9 mouse cellular contexts compared by ENCODE assay signal in the genomic region with DNA sequence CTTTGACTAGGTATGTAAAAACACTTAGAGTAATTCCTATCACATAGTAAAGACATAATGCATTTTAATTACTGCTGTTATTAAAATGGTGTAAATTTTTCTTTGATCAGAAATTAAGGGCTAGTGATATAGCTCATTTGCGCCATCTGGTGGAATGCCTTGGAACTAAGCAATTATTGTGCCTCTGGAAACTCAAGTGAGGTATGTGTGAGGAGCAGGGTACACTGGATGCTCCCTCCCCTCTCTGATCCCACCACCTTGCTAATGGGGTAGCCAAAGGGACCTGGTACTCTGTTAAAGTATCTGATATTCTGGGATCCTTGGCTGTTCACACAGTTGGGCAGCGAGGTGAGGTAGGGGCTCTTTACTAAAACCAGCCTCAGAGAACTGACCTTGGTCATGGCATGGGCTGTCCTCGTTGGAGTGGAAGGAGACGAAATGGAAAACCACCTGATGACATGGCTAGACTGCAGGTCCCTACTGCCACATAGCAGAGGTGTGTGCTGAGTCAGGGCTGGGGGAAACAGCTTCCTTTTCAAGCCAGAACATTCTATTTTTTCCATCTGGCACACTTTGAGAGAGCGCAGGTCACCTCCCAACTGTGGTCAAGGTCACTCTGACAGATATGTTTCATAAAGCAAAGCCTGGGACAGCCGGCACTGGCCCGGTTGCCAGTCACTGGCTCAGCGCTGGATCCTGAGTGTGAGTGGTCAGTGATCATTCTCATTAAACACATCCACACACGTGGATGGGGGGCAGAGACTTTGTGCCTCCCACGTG. TPM values are rescaled to one million over a fixed set of nuclear protein-coding genes. Genes with fewer than 3 reads are reported as not detected.
DNase-seq lines count a peak whose midpoint lies in the region; ATAC-seq and TF ChIP-seq lines count a peak whose summit lies in the region.
"Had no signal": no experiment of that assay in that cellular context is flagged by ENCODE, and none has a peak within 500 bp of the region (broad histone marks: within the 10 kb centered on the region; RNA-seq: fewer than 3 reads in every experiment).

No protein-coding gene starts in this region.

- no peak overlapping the region for H3K4me2 ChIP-seq in intestine, embryonic 16.5 days (ENCODE audit: low read depth, low read length)
- no peak overlapping the region for H3K4me2 ChIP-seq in stomach, embryonic 14.5 days (replicated peaks; ENCODE audit: low read depth, low read length)
- H3K4me2 ChIP-seq: heart, embryonic 15.5 days had no signal

- H3K27ac ChIP-seq in thymus, adult 2 months (ENCODE audit: control insufficient read depth, insufficient read depth, low read length) = no peak overlapping the region
- no peak overlapping the region for H3K27ac ChIP-seq in intestine, embryonic 16.5 days (ENCODE audit: low read length)
- H3K27ac ChIP-seq in stomach, embryonic 14.5 days (ENCODE audit: low read length) = no peak overlapping the region
- H3K27ac ChIP-seq: heart, embryonic 15.5 days had no signal

- H3K4me3 ChIP-seq in thymus, adult 2 months (ENCODE audit: control insufficient read depth, insufficient read depth, low read length) = no peak overlapping the region
- no peak overlapping the region for H3K4me3 ChIP-seq in intestine, embryonic 16.5 days (ENCODE audit: low read length)
- no peak overlapping the region for H3K4me3 ChIP-seq in stomach, embryonic 14.5 days (ENCODE audit: low read depth, low read length)
- H3K4me3 ChIP-seq: heart, embryonic 15.5 days had no signal

- ATAC-seq in intestine, embryonic 16.5 days = peak; percentile 60
- peak; percentile 30; the same call in 1 of the 2 replicates for ATAC-seq in megakaryocyte, adult 5-6 weeks (ENCODE audit: poor library complexity, severe bottlenecking)
- peak; percentile 33; the same call in 1 of the 2 replicates for ATAC-seq in stomach, embryonic 14.5 days (ENCODE audit: insufficient number of reproducible peaks, insufficient read depth, low FRiP score, low read depth)

- no peak for TF ChIP-seq POLR2A in thymus, adult 2 months (IDR thresholded peaks at IDR 0.05; ENCODE audit: control insufficient read depth, extremely low read depth, insufficient read depth, low read length, poor library complexity)

- no peaks in the 10 kb centered on the region for H3K27me3 ChIP-seq in thymus, adult 2 months (ENCODE audit: control insufficient read depth, insufficient read depth, low read length)
- H3K27me3 ChIP-seq in intestine, embryonic 16.5 days (replicated peaks; ENCODE audit: control insufficient read depth, insufficient read depth, low read length) = no peaks in the 10 kb centered on the region; the same call in 1 of the 2 replicates
- H3K27me3 ChIP-seq in stomach, embryonic 14.5 days (ENCODE audit: control insufficient read depth, insufficient read depth, low read length) = no peaks in the 10 kb centered on the region

- peak; percentile 34 to 77 for DNase-seq in adrenal gland, adult (ENCODE audit: inconsistent age in 2 of 2, low spot score in 1 of 2)
- no peak for DNase-seq in adrenal gland, postnatal 4 days (ENCODE audit: low spot score in 2 of 2)
- peak; percentile 8 for DNase-seq in thymus, adult 2 months
- DNase-seq in thymus, postnatal 36 days = no peak
- DNase-seq in embryo, embryonic 11.5 days (ENCODE audit: low read depth, low spot score) = peak; percentile 7

- H3K4me1 ChIP-seq in thymus, adult 2 months (replicated peaks; ENCODE audit: control insufficient read depth, insufficient read depth, low read length) = no peaks in the 10 kb centered on the region
- H3K4me1 ChIP-seq in intestine, embryonic 16.5 days (ENCODE audit: control insufficient read depth, insufficient read depth, low read length) = no peaks in the 10 kb centered on the region
- no peaks in the 10 kb centered on the region for H3K4me1 ChIP-seq in stomach, embryonic 14.5 days (ENCODE audit: control insufficient read depth, insufficient read depth, low read length)
- H3K4me1 ChIP-seq: heart, embryonic 15.5 days had no signal

- no peak for TF ChIP-seq CTCF in thymus, adult 2 months (IDR thresholded peaks at IDR 0.05; ENCODE audit: borderline replicate concordance, control insufficient read depth, extremely low read depth, insufficient read depth, low read length, poor library complexity)

- H3K36me3 ChIP-seq in thymus, adult 2 months (ENCODE audit: control insufficient read depth, insufficient read depth, low read length) = no peaks in the 10 kb centered on the region
- no peaks in the 10 kb centered on the region for H3K36me3 ChIP-seq in intestine, embryonic 16.5 days (ENCODE audit: control insufficient read depth, insufficient read depth, low read length)
- no peaks in the 10 kb centered on the region for H3K36me3 ChIP-seq in stomach, embryonic 14.5 days (ENCODE audit: control insufficient read depth, insufficient read depth, low read length)
- H3K36me3 ChIP-seq: heart, embryonic 15.5 days had no signal

- H3K9ac ChIP-seq in intestine, embryonic 16.5 days (ENCODE audit: low read depth, low read length) = no peak overlapping the region
- no peak overlapping the region for H3K9ac ChIP-seq in stomach, embryonic 14.5 days (replicated peaks; ENCODE audit: low read depth, low read length)
- H3K9ac ChIP-seq: heart, embryonic 15.5 days had no signal

- WGBS in thymus, adult 2 months = 65% methylated on average over 10 of the region's 10 CpGs
- 61% methylated on average over 10 of the region's 10 CpGs for WGBS in intestine, embryonic 16.5 days
- WGBS in stomach, embryonic 14.5 days = 64% methylated on average over 10 of the region's 10 CpGs

- no peaks in the 10 kb centered on the region for H3K9me3 ChIP-seq in intestine, embryonic 16.5 days (ENCODE audit: control insufficient read depth, low read length)
- H3K9me3 ChIP-seq in stomach, embryonic 14.5 days (ENCODE audit: control insufficient read depth, low read depth, low read length) = no peaks in the 10 kb centered on the region
- H3K9me3 ChIP-seq: heart, embryonic 15.5 days had no signal

RNA-seq across cellular contexts. Expression of a gene that starts 3.6 kb away (rescaled TPM):
- 1 to 10 TPM; 3.8 to 5.0 TPM for total RNA-seq in adrenal gland, postnatal 4 days (2021)
- polyA plus RNA-seq in thymus, adult 2 months (2012; rRNA removed) = 0.32 and 0.58 TPM in 2 replicates
- 0.07 TPM in 1 of 2 replicates, not detected in the other for polyA plus RNA-seq in intestine, embryonic 16.5 days (2015; fragmentation: Nextera tagmentation; extraction: Ambion mirVana)
- total RNA-seq in megakaryocyte, adult 5-6 weeks (2015) = not detected in 2 replicates
- not detected in 2 replicates for total RNA-seq in megakaryocyte, adult 5-6 weeks (2017)
- not detected in 2 replicates for polyA plus RNA-seq in stomach, embryonic 14.5 days (2014; fragmentation: Nextera tagmentation; extraction: Ambion mirVana)
- polyA plus RNA-seq: heart, embryonic 15.5 days had no signal

RNA-seq across cellular contexts. Expression of a gene that starts 7.6 kb away (rescaled TPM):
- total RNA-seq in adrenal gland, postnatal 4 days (2021) = under 1 TPM in 1 of 2 experiments, not detected in 1; 0.22 TPM
- not detected in 2 replicates for polyA plus RNA-seq in thymus, adult 2 months (2012; rRNA removed)
- polyA plus RNA-seq in intestine, embryonic 16.5 days (2015; fragmentation: Nextera tagmentation; extraction: Ambion mirVana) = not detected in 2 replicates
- not detected in 2 replicates for total RNA-seq in megakaryocyte, adult 5-6 weeks (2015)
- total RNA-seq in megakaryocyte, adult 5-6 weeks (2017) = not detected in 2 replicates
- not detected in 2 replicates for polyA plus RNA-seq in stomach, embryonic 14.5 days (2014; fragmentation: Nextera tagmentation; extraction: Ambion mirVana)
- polyA plus RNA-seq: heart, embryonic 15.5 days had no signal

RNA-seq across cellular contexts. Expression of a gene that starts 36.6 kb away (rescaled TPM):
- total RNA-seq in adrenal gland, postnatal 4 days (2021) = 10 to 100 TPM in 1 of 2 experiments, under 1 TPM in 1; 0.51 to 16.2 TPM
- polyA plus RNA-seq in thymus, adult 2 months (2012; rRNA removed) = 0.83 and 2.2 TPM in 2 replicates
- polyA plus RNA-seq in intestine, embryonic 16.5 days (2015; fragmentation: Nextera tagmentation; extraction: Ambion mirVana) = not detected in 2 replicates
- total RNA-seq in megakaryocyte, adult 5-6 weeks (2015) = not detected in 2 replicates
- total RNA-seq in megakaryocyte, adult 5-6 weeks (2017) = not detected in 2 replicates
- not detected in 2 replicates for polyA plus RNA-seq in stomach, embryonic 14.5 days (2014; fragmentation: Nextera tagmentation; extraction: Ambion mirVana)
- polyA plus RNA-seq: heart, embryonic 15.5 days had no signal

RNA-seq across cellular contexts. Expression of a gene that starts 38.5 kb away (rescaled TPM):
- 10 to 100 TPM in 1 of 2 experiments, under 1 TPM in 1; 0.87 to 15.2 TPM for total RNA-seq in adrenal gland, postnatal 4 days (2021)
- 0.09 and 0.65 TPM in 2 replicates for polyA plus RNA-seq in thymus, adult 2 months (2012; rRNA removed)
- polyA plus RNA-seq in intestine, embryonic 16.5 days (2015; fragmentation: Nextera tagmentation; extraction: Ambion mirVana) = not detected in 2 replicates
- not detected in 2 replicates for total RNA-seq in megakaryocyte, adult 5-6 weeks (2015)
- total RNA-seq in megakaryocyte, adult 5-6 weeks (2017) = not detected in 2 replicates
- polyA plus RNA-seq in stomach, embryonic 14.5 days (2014; fragmentation: Nextera tagmentation; extraction: Ambion mirVana) = not detected in 2 replicates
- polyA plus RNA-seq: heart, embryonic 15.5 days had no signal

RNA-seq across cellular contexts. Expression of a gene that starts 56.6 kb away (rescaled TPM):
- total RNA-seq in adrenal gland, postnatal 4 days (2021) = 10 to 100 TPM in 1 of 2 experiments, not detected in 1; 31.7 TPM
- polyA plus RNA-seq in thymus, adult 2 months (2012; rRNA removed) = 7.5 and 11.6 TPM in 2 replicates
- 0.59 and 0.89 TPM in 2 replicates for polyA plus RNA-seq in intestine, embryonic 16.5 days (2015; fragmentation: Nextera tagmentation; extraction: Ambion mirVana)
- not detected in 2 replicates for total RNA-seq in megakaryocyte, adult 5-6 weeks (2015)
- not detected in 2 replicates for total RNA-seq in megakaryocyte, adult 5-6 weeks (2017)
- not detected in 2 replicates for polyA plus RNA-seq in stomach, embryonic 14.5 days (2014; fragmentation: Nextera tagmentation; extraction: Ambion mirVana)
- polyA plus RNA-seq: heart, embryonic 15.5 days had no signal

Comparison
In these comparisons a context has a peak if more than half of its experiments do, and no peak if none do; other contexts are left out.
1. DNase-seq: peak in adrenal gland, adult (2 of 2), thymus, adult 2 months (single experiment) and embryo, embryonic 11.5 days (single experiment); none in adrenal gland, postnatal 4 days (0 of 2) and thymus, postnatal 36 days (0 of 2).
2. Peak in every context shown above with its lines, with median percentiles within 50 percentile points of each other: ATAC-seq.